Mouse (Mus musculus) MEL (cell line): ENCODE measurements around the gene Pglyrp1. TPM values are rescaled to one million over a fixed set of nuclear protein-coding genes. Genes with fewer than 3 reads are reported as not detected.

ENCODE experiments used
- DNase-seq: peaks from one replicate; pipeline ENCODE4 v3.0.0; 2011; ENCODE audit warnings: low read depth, low spot score
- H3K27ac ChIP-seq: 2 replicates; pipeline ENCODE4 v1.5.1; 2012; ENCODE audit warnings: low read depth, mild to moderate bottlenecking, control low read depth, low read length, moderate library complexity; ENCODE audit not compliant: control insufficient read depth
- H3K27me3 ChIP-seq, 2 experiments: fragments of 150-350 bp in 1 of 2; sonication (generic) in 1 of 2; 2 replicates each; pipeline ENCODE4 v1.6.1; 2012; ENCODE audit warnings: low read length in 2 of 2, mild to moderate bottlenecking in 2 of 2, improper control_type of control experiment in 1 of 2, moderate library complexity in 1 of 2; ENCODE audit not compliant: insufficient read depth in 2 of 2, control insufficient read depth in 1 of 2
- H3K36me3 ChIP-seq, 2 experiments: 2 replicates each; pipeline ENCODE4 v1.6.1; 2012 to 2014; ENCODE audit warnings: low read length in 2 of 2, improper control_type of control experiment in 1 of 2, inconsistent platforms in 1 of 2, mild to moderate bottlenecking in 1 of 2; ENCODE audit not compliant: insufficient read depth in 2 of 2, control insufficient read depth in 1 of 2
- H3K4me1 ChIP-seq, 2 experiments: fragments of 150-350 bp in 1 of 2; sonication (generic) in 1 of 2; 2 replicates each; pipeline ENCODE4 v1.6.1; 2012; ENCODE audit warnings: low read length in 2 of 2, improper control_type of control experiment in 1 of 2, mild to moderate bottlenecking in 1 of 2; ENCODE audit not compliant: insufficient read depth in 2 of 2, control insufficient read depth in 1 of 2
- H3K4me3 ChIP-seq, 2 experiments: fragments of 150-350 bp in 1 of 2; sonication (generic) in 1 of 2; 2 replicates each; pipeline ENCODE4 v1.5.1; 2012; ENCODE audit warnings: low read depth in 2 of 2, low read length in 2 of 2, mild to moderate bottlenecking in 2 of 2, moderate library complexity in 2 of 2, control low read depth in 1 of 2, improper control_type of control experiment in 1 of 2; ENCODE audit not compliant: control insufficient read depth in 1 of 2, insufficient read depth in 1 of 2
- H3K79me2 ChIP-seq: 2 replicates; pipeline ENCODE4 v1.6.1; 2012; ENCODE audit warnings: mild to moderate bottlenecking, low read length, moderate library complexity; ENCODE audit not compliant: control insufficient read depth, poor library complexity, insufficient read depth
- H3K9ac ChIP-seq: 2 replicates; pipeline ENCODE4 v1.6.1; 2012; ENCODE audit warnings: low read depth, mild to moderate bottlenecking, control low read depth, low read length, moderate library complexity; ENCODE audit not compliant: control insufficient read depth, poor library complexity, severe bottlenecking
- H3K9me3 ChIP-seq: fragments of 150-350 bp; sonication (generic); replicated peaks from 2 replicates; pipeline ENCODE4 v1.6.1; 2012; ENCODE audit warnings: mild to moderate bottlenecking, low read length, improper control_type of control experiment, moderate library complexity; ENCODE audit not compliant: insufficient read depth
- BHLHE40 ChIP-seq: IDR thresholded peaks from 2 replicates; pipeline ENCODE4 v1.6.1; 2012; ENCODE audit warnings: low read depth, mild to moderate bottlenecking, inconsistent platforms, low read length, improper control_type of control experiment, borderline replicate concordance
- CHD2 ChIP-seq: IDR thresholded peaks from 2 replicates; pipeline ENCODE4 v1.6.1; 2011; ENCODE audit warnings: low read length, improper control_type of control experiment
- EP300 ChIP-seq, 2 experiments: IDR thresholded peaks; 2 replicates each; pipeline ENCODE4 v1.6.1; 2011; ENCODE audit warnings: improper control_type of control experiment in 2 of 2, low read length in 2 of 2, low read depth in 1 of 2, mild to moderate bottlenecking in 1 of 2
- JUND ChIP-seq: IDR thresholded peaks from 2 replicates; pipeline ENCODE4 v1.6.1; 2011; ENCODE audit warnings: low read depth, mild to moderate bottlenecking, improper control_type of control experiment, low read length
- MEF2A ChIP-seq: IDR thresholded peaks from 2 replicates; pipeline ENCODE4 v1.6.1; 2014; ENCODE audit warnings: low read depth, mild to moderate bottlenecking, inconsistent platforms, low read length, improper control_type of control experiment; ENCODE audit not compliant: poor library complexity, insufficient replicate concordance, severe bottlenecking; ENCODE audit errors: extremely low read depth
- MXI1 ChIP-seq: IDR thresholded peaks from 2 replicates; pipeline ENCODE4 v1.6.1; 2011; ENCODE audit warnings: mild to moderate bottlenecking, low read depth, low read length, improper control_type of control experiment
- MYB ChIP-seq: IDR thresholded peaks from 2 replicates; pipeline ENCODE4 v1.6.1; 2011; ENCODE audit warnings: mild to moderate bottlenecking, low read depth, low read length, improper control_type of control experiment
- MYC ChIP-seq: IDR thresholded peaks from 2 replicates; pipeline ENCODE4 v1.6.1; 2011; ENCODE audit warnings: low read depth, mild to moderate bottlenecking, low read length, improper control_type of control experiment, moderate library complexity
- NRF1 ChIP-seq: IDR thresholded peaks from 2 replicates; pipeline ENCODE4 v1.6.1; 2014; ENCODE audit warnings: low read depth, mild to moderate bottlenecking, inconsistent platforms, low read length, improper control_type of control experiment, moderate library complexity; ENCODE audit not compliant: poor library complexity, insufficient read depth, severe bottlenecking
- POLR2A ChIP-seq, 2 experiments: IDR thresholded peaks; 2 replicates each; pipeline ENCODE4 v1.6.1; 2011 to 2012; ENCODE audit warnings: low read length in 2 of 2, mild to moderate bottlenecking in 2 of 2, control low read depth in 1 of 2, improper control_type of control experiment in 1 of 2, low read depth in 1 of 2, moderate library complexity in 1 of 2; ENCODE audit not compliant: control insufficient read depth in 1 of 2, insufficient read depth in 1 of 2, poor library complexity in 1 of 2
- POLR2AphosphoS2 ChIP-seq: IDR thresholded peaks from 2 replicates; pipeline ENCODE4 v1.6.1; 2011; ENCODE audit warnings: low read length, improper control_type of control experiment
- POLR2AphosphoS5 ChIP-seq: IDR thresholded peaks from 2 replicates; pipeline ENCODE4 v1.6.1; 2012; ENCODE audit warnings: low read depth, borderline replicate concordance, mild to moderate bottlenecking, inconsistent platforms, low read length, moderate library complexity, mixed read lengths
- RAD21 ChIP-seq: IDR thresholded peaks from 2 replicates; pipeline ENCODE4 v1.6.1; 2011; ENCODE audit warnings: mild to moderate bottlenecking, low read depth, low read length, improper control_type of control experiment
- RCOR1 ChIP-seq: IDR thresholded peaks from 2 replicates; pipeline ENCODE4 v1.6.1; 2012; ENCODE audit warnings: low read depth, mild to moderate bottlenecking, inconsistent platforms, low read length, improper control_type of control experiment
- SMC3 ChIP-seq: IDR thresholded peaks from 2 replicates; pipeline ENCODE4 v1.6.1; 2011; ENCODE audit warnings: low read depth, low read length, improper control_type of control experiment
- TAL1 ChIP-seq: IDR thresholded peaks from 2 replicates; pipeline ENCODE4 v1.6.1; 2012; ENCODE audit warnings: mild to moderate bottlenecking, inconsistent platforms, low read length, moderate library complexity, mixed read lengths
- ZKSCAN1 ChIP-seq: IDR thresholded peaks from 2 replicates; pipeline ENCODE4 v1.6.1; 2012; ENCODE audit warnings: low read depth, mild to moderate bottlenecking, inconsistent platforms, low read length, improper control_type of control experiment, moderate library complexity
- ZMIZ1 ChIP-seq: IDR thresholded peaks from 2 replicates; pipeline ENCODE4 v1.6.1; 2012; ENCODE audit warnings: low read depth, mild to moderate bottlenecking, inconsistent platforms, low read length, improper control_type of control experiment, moderate library complexity
- polyA plus RNA-seq, 2 experiments: library from polyadenylated mRNA; stranded (reverse) in 1 of 2; unstranded in 1 of 2; fragments of >175 nt in 1 of 2; fragments of >200 nt in 1 of 2; gene quantifications; 2 replicates each; pipeline versions ENCODE4 v1.2.1 to v1.2.4; 2012; ENCODE audit warnings: low replicate concordance in 2 of 2, low read depth in 1 of 2; ENCODE audit not compliant: insufficient read length in 2 of 2, insufficient read depth in 1 of 2, missing spikeins in 1 of 2
- total RNA-seq: library from RNA; depleted of rRNA; stranded (reverse); fragments of 300-350 nt; gene quantifications from 2 replicates; pipeline ENCODE4 v1.2.3, GENCODE M21; 2012

Pglyrp1 gene
- total and polyA plus RNA-seq, 3 experiments, result 0.33 TPM; not detected in 2

DNA sequence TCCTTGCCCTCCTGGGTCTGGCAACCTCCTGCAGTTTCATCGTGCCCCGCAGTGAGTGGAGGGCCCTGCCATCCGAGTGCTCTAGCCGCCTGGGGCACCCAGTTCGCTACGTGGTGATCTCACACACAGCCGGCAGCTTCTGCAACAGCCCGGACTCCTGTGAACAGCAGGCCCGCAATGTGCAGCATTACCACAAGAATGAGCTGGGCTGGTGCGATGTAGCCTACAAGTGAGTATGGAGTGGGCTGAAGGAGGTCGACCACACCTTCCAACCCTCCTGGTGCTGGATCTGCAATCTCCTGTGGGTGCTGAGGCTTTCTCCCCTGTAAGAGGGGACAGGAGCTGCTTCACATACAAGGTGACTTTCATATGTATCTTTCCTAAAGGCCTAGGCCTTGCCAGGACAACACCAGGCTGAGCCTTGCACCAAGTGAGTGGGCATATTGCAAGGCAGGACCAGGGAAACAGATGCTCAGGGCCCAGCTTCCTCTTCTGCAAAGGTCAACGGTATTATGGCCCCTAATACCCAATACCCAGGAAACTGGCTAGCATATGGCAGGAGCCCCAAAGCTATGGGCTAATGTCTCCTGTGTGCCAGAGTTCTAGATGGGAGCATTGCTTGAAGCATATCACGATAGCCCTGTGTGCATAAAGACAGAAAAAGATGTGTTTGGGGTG lies 13.8 kb downstream of the Pglyrp1 start:
- no peaks in the 10 kb centered on the region; a peak in 2 of 4 replicates for H3K4me1 ChIP-seq
- no peaks in the 10 kb centered on the region for H3K79me2 ChIP-seq
- H3K36me3 ChIP-seq, result no peaks in the 10 kb centered on the region
- TF ChIP-seq ZKSCAN1, result no peak
- TF ChIP-seq RCOR1, result no peak
- no peak for TF ChIP-seq RAD21
- no peak for TF ChIP-seq ZMIZ1
- TF ChIP-seq POLR2AphosphoS5, result no peak
- TF ChIP-seq NRF1, result no peak
- TF ChIP-seq JUND, result no peak
- no peak for TF ChIP-seq POLR2A (IDR thresholded peaks at IDR 0.05; ENCODE audit: control insufficient read depth in 1 of 2, insufficient read depth in 1 of 2, low read depth in 1 of 2, low read length in 2 of 2, poor library complexity in 1 of 2)
- no peak for TF ChIP-seq MYC
- TF ChIP-seq SMC3, result no peak
- DNase-seq, result no peak
- no peak overlapping the region for H3K4me3 ChIP-seq
- no peak overlapping the region for H3K9ac ChIP-seq
- H3K9me3 ChIP-seq, result no peaks in the 10 kb centered on the region
- no peaks in the 10 kb centered on the region for H3K27me3 ChIP-seq
- no peak overlapping the region for H3K27ac ChIP-seq

DNA sequence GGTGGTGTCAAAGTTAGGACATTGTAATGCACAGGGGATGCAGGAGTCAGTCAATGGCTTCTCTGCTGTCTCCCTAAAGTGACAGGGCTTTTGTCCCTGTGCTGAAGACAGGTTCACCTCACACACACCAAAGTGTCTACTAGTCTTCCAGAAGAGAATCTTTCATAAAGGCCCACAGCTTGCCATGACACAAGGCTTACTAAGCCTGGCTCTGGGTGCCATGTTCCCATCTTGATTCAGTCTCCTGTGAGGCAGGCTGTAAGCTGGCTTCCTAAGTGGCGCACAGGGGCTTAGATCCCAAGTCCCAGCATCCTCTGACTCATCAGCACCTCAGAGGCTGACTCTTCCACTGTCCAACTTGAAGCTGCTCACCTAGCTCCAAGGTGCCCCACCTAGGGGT lies 15.8 kb downstream of the Pglyrp1 start:
- H3K27me3 ChIP-seq, result no peaks in the 10 kb centered on the region
- TF ChIP-seq POLR2AphosphoS5 (no peak), CHD2 (no peak), TAL1 (no peak), EP300 (IDR thresholded peaks at IDR 0.05; ENCODE audit: low read depth in 1 of 2, low read length in 2 of 2) (no peak), POLR2AphosphoS2 (no peak), MEF2A (no peak), MYB (no peak), BHLHE40 (no peak), RAD21 (no peak), MXI1 (no peak)

More for the DNA sequence above, 15.8 kb downstream of the Pglyrp1 start:
- Histone ChIP-seq H3K4me1 (no peaks in the 10 kb centered on the region; a peak in 2 of 4 replicates), H3K9ac (no peak overlapping the region), H3K79me2 (no peaks in the 10 kb centered on the region), H3K4me3 (no peak overlapping the region), H3K9me3 (no peaks in the 10 kb centered on the region), H3K27ac (no peak overlapping the region), H3K36me3 (no peaks in the 10 kb centered on the region)
- no peak for DNase-seq
